Mouse (Mus musculus): Measurements from ENCODE around the gene Znrf4. TPM values are rescaled to one million over a fixed set of nuclear protein-coding genes. Genes with fewer than 3 reads are reported as not detected.

Znrf4 gene
- polyA plus RNA-seq, 1 experiment, result 0.67 TPM

GRCm38 (mm10) chr17:56472121-56472520 is 40.1 kb downstream of the Znrf4 start:
- no peaks in the 10 kb centered on the region for H3K36me3 ChIP-seq (ENCODE audit: control insufficient read depth, insufficient read depth, low read length)
- TF ChIP-seq POLR2A (IDR thresholded peaks at IDR 0.05; ENCODE audit: control insufficient read depth, extremely low read depth, insufficient read depth, low read length, poor library complexity), result no peak
- TF ChIP-seq CTCF (IDR thresholded peaks at IDR 0.05; ENCODE audit: borderline replicate concordance, control insufficient read depth, extremely low read depth, insufficient read depth, low read length, poor library complexity), result no peak
- H3K4me3 ChIP-seq (ENCODE audit: control insufficient read depth, insufficient read depth, low read length), result no peak overlapping the region
- no peak for DNase-seq
- H3K4me1 ChIP-seq (replicated peaks; ENCODE audit: control insufficient read depth, insufficient read depth, low read length), result peaks cover 39% of the 10 kb centered on the region
- H3K27ac ChIP-seq (ENCODE audit: control insufficient read depth, insufficient read depth, low read length), result no peak overlapping the region
- WGBS, result 9% methylated on average over 16 of the region's 16 CpGs
- H3K27me3 ChIP-seq (ENCODE audit: control insufficient read depth, insufficient read depth, low read length), result peaks cover 36% of the 10 kb centered on the region

- Histone ChIP-seq H3K27me3 (ENCODE audit: control insufficient read depth, insufficient read depth, low read length) (peaks cover 36% of the 10 kb centered on the region), H3K36me3 (ENCODE audit: control insufficient read depth, insufficient read depth, low read length) (no peaks in the 10 kb centered on the region), H3K27ac (ENCODE audit: control insufficient read depth, insufficient read depth, low read length) (no peak overlapping the region), H3K4me3 (ENCODE audit: control insufficient read depth, insufficient read depth, low read length) (no peak overlapping the region), H3K4me1 (replicated peaks; ENCODE audit: control insufficient read depth, insufficient read depth, low read length) (peaks cover 39% of the 10 kb centered on the region)
- no peak for DNase-seq
- TF ChIP-seq POLR2A (IDR thresholded peaks at IDR 0.05; ENCODE audit: control insufficient read depth, extremely low read depth, insufficient read depth, low read length, poor library complexity) (no peak), CTCF (IDR thresholded peaks at IDR 0.05; ENCODE audit: borderline replicate concordance, control insufficient read depth, extremely low read depth, insufficient read depth, low read length, poor library complexity) (no peak)
- WGBS, result 97% methylated on average over 5 of the region's 5 CpGs
Measured at GRCm38 (mm10) chr17:56471136-56471535, 41.1 kb downstream of the Znrf4 start.

- TF ChIP-seq POLR2A (IDR thresholded peaks at IDR 0.05; ENCODE audit: control insufficient read depth, extremely low read depth, insufficient read depth, low read length, poor library complexity) (no peak), CTCF (IDR thresholded peaks at IDR 0.05; ENCODE audit: borderline replicate concordance, control insufficient read depth, extremely low read depth, insufficient read depth, low read length, poor library complexity) (no peak)
- Histone ChIP-seq H3K27me3 (ENCODE audit: control insufficient read depth, insufficient read depth, low read length) (peaks cover 36% of the 10 kb centered on the region), H3K4me3 (ENCODE audit: control insufficient read depth, insufficient read depth, low read length) (no peak overlapping the region), H3K4me1 (replicated peaks; ENCODE audit: control insufficient read depth, insufficient read depth, low read length) (peaks cover 35% of the 10 kb centered on the region), H3K36me3 (ENCODE audit: control insufficient read depth, insufficient read depth, low read length) (no peaks in the 10 kb centered on the region), H3K27ac (ENCODE audit: control insufficient read depth, insufficient read depth, low read length) (no peak overlapping the region)
- 84% methylated on average over 10 of the region's 10 CpGs for WGBS
- no peak for DNase-seq
Measured at GRCm38 (mm10) chr17:56470571-56470970, 41.7 kb downstream of the Znrf4 start.

- no peak for DNase-seq
- H3K36me3 ChIP-seq (ENCODE audit: control insufficient read depth, insufficient read depth, low read length), result no peaks in the 10 kb centered on the region
- H3K27ac ChIP-seq (ENCODE audit: control insufficient read depth, insufficient read depth, low read length), result no peak overlapping the region
- peaks cover 30% of the 10 kb centered on the region for H3K4me1 ChIP-seq (replicated peaks; ENCODE audit: control insufficient read depth, insufficient read depth, low read length)
- H3K4me3 ChIP-seq (ENCODE audit: control insufficient read depth, insufficient read depth, low read length), result no peak overlapping the region
- no peak for TF ChIP-seq POLR2A (IDR thresholded peaks at IDR 0.05; ENCODE audit: control insufficient read depth, extremely low read depth, insufficient read depth, low read length, poor library complexity)
- TF ChIP-seq CTCF (IDR thresholded peaks at IDR 0.05; ENCODE audit: borderline replicate concordance, control insufficient read depth, extremely low read depth, insufficient read depth, low read length, poor library complexity), result no peak
- WGBS, result 52% methylated on average over 26 of the region's 26 CpGs
- peaks cover 32% of the 10 kb centered on the region for H3K27me3 ChIP-seq (ENCODE audit: control insufficient read depth, insufficient read depth, low read length)
Measured at GRCm38 (mm10) chr17:56470001-56470436, 42.2 kb downstream of the Znrf4 start.

- TF ChIP-seq POLR2A (IDR thresholded peaks at IDR 0.05; ENCODE audit: control insufficient read depth, extremely low read depth, insufficient read depth, low read length, poor library complexity) (no peak), CTCF (IDR thresholded peaks at IDR 0.05; ENCODE audit: borderline replicate concordance, control insufficient read depth, extremely low read depth, insufficient read depth, low read length, poor library complexity) (no peak)
- no peak for DNase-seq
- Histone ChIP-seq H3K4me3 (ENCODE audit: control insufficient read depth, insufficient read depth, low read length) (no peak overlapping the region), H3K4me1 (replicated peaks; ENCODE audit: control insufficient read depth, insufficient read depth, low read length) (peaks cover 22% of the 10 kb centered on the region), H3K27me3 (ENCODE audit: control insufficient read depth, insufficient read depth, low read length) (peaks cover 25% of the 10 kb centered on the region), H3K36me3 (ENCODE audit: control insufficient read depth, insufficient read depth, low read length) (no peaks in the 10 kb centered on the region), H3K27ac (ENCODE audit: control insufficient read depth, insufficient read depth, low read length) (no peak overlapping the region)
- 78% methylated on average over 8 of the region's 8 CpGs for WGBS
Measured at GRCm38 (mm10) chr17:56469275-56469674, 43.0 kb downstream of the Znrf4 start.

- TF ChIP-seq POLR2A (IDR thresholded peaks at IDR 0.05; ENCODE audit: control insufficient read depth, extremely low read depth, insufficient read depth, low read length, poor library complexity) (no peak), CTCF (IDR thresholded peaks at IDR 0.05; ENCODE audit: borderline replicate concordance, control insufficient read depth, extremely low read depth, insufficient read depth, low read length, poor library complexity) (no peak)
- peaks cover 21% of the 10 kb centered on the region for H3K27me3 ChIP-seq (ENCODE audit: control insufficient read depth, insufficient read depth, low read length)
- no peak for DNase-seq
- H3K36me3 ChIP-seq (ENCODE audit: control insufficient read depth, insufficient read depth, low read length), result no peaks in the 10 kb centered on the region
- 58% methylated on average over 7 of the region's 7 CpGs for WGBS
- H3K27ac ChIP-seq (ENCODE audit: control insufficient read depth, insufficient read depth, low read length), result no peak overlapping the region
- no peak overlapping the region for H3K4me3 ChIP-seq (ENCODE audit: control insufficient read depth, insufficient read depth, low read length)
- H3K4me1 ChIP-seq (replicated peaks; ENCODE audit: control insufficient read depth, insufficient read depth, low read length), result peaks cover 18% of the 10 kb centered on the region
Measured at GRCm38 (mm10) chr17:56468870-56469269, 43.4 kb downstream of the Znrf4 start.

GRCm38 (mm10) chr17:56468380-56468779 is 43.9 kb downstream of the Znrf4 start:
- H3K36me3 ChIP-seq (ENCODE audit: control insufficient read depth, insufficient read depth, low read length), result no peaks in the 10 kb centered on the region
- H3K4me3 ChIP-seq (ENCODE audit: control insufficient read depth, insufficient read depth, low read length), result no peak overlapping the region
- WGBS, result 98% methylated on average over 9 of the region's 9 CpGs
- H3K27me3 ChIP-seq (ENCODE audit: control insufficient read depth, insufficient read depth, low read length), result peaks cover 16% of the 10 kb centered on the region
- TF ChIP-seq CTCF (IDR thresholded peaks at IDR 0.05; ENCODE audit: borderline replicate concordance, control insufficient read depth, extremely low read depth, insufficient read depth, low read length, poor library complexity), result no peak
- TF ChIP-seq POLR2A (IDR thresholded peaks at IDR 0.05; ENCODE audit: control insufficient read depth, extremely low read depth, insufficient read depth, low read length, poor library complexity), result no peak
- DNase-seq, result no peak
- H3K4me1 ChIP-seq (replicated peaks; ENCODE audit: control insufficient read depth, insufficient read depth, low read length), result peaks cover 14% of the 10 kb centered on the region
- no peak overlapping the region for H3K27ac ChIP-seq (ENCODE audit: control insufficient read depth, insufficient read depth, low read length)

All from thymus, adult 2 months (tissue).